Mouse (Mus musculus) intestine, embryonic 14.5 days (tissue): ENCODE results near the gene Dusp1. TPM values are rescaled to one million over a fixed set of nuclear protein-coding genes. Genes with fewer than 3 reads are reported as not detected.

Experiments used
- ATAC-seq: fragments of 200-750 bp; cut with Nextera tagmentation; replicated peaks from 2 replicates; pipeline ENCODE4 v1.8.0; 2017; ENCODE audit warnings: low read depth, moderate number of reproducible peaks, moderate TSS enrichment, moderate library complexity; ENCODE audit not compliant: low FRiP score, low TSS enrichment
- DNase-seq: peaks from one replicate; pipeline ENCODE4 v3.0.0-alpha.2; 2018; ENCODE audit warnings: low spot score
- H3K27ac ChIP-seq: fragments of 300-500 bp; sonication (generic); 2 replicates; pipeline ENCODE4 v1.5.1; 2014; ENCODE audit warnings: low read depth, mild to moderate bottlenecking, control low read depth
- H3K27me3 ChIP-seq: fragments of 300-500 bp; sonication (generic); replicated peaks from 2 replicates; pipeline ENCODE4 v1.6.1; 2014; ENCODE audit warnings: low read length, control low read depth; ENCODE audit not compliant: control insufficient read depth, insufficient read depth
- H3K36me3 ChIP-seq: fragments of 300-500 bp; sonication (generic); 2 replicates; pipeline ENCODE4 v1.6.1; 2014; ENCODE audit warnings: low read length, control low read depth; ENCODE audit not compliant: control insufficient read depth, insufficient read depth
- H3K4me1 ChIP-seq: fragments of 300-500 bp; sonication (generic); replicated peaks from 2 replicates; pipeline ENCODE4 v1.6.1; 2014; ENCODE audit warnings: low read length, control low read depth, mixed read lengths; ENCODE audit not compliant: control insufficient read depth, insufficient read depth
- H3K4me2 ChIP-seq: fragments of 300-500 bp; sonication (generic); 2 replicates; pipeline ENCODE4 v1.6.1; 2014; ENCODE audit warnings: low read length
- H3K4me3 ChIP-seq: fragments of 300-500 bp; sonication (generic); 2 replicates; pipeline ENCODE4 v1.5.1; 2014; ENCODE audit warnings: low read depth, low read length, control low read depth, mixed read lengths
- H3K9ac ChIP-seq: fragments of 300-500 bp; sonication (generic); 2 replicates; pipeline ENCODE4 v1.6.1; 2014; ENCODE audit warnings: mild to moderate bottlenecking, low read length
- H3K9me3 ChIP-seq: fragments of 300-500 bp; sonication (generic); 2 replicates; pipeline ENCODE4 v1.6.1; 2016; ENCODE audit warnings: low read length, control low read depth; ENCODE audit not compliant: control insufficient read depth
- WGBS: fragments of 180-500 bp; shearing (Covaris S2); extraction: QIAGEN DNeasy Blood & Tissue Kit; methylation state at CpG from one replicate; pipeline ENCODE4 v1.1.7; 2014; 5-methylcytosine and 5-hydroxymethylcytosine counted together
- polyA plus RNA-seq: library from polyadenylated mRNA; unstranded; fragments of >200 nt; fragmentation: Nextera tagmentation; extraction: Ambion mirVana; gene quantifications from 2 replicates; pipeline ENCODE4 v1.2.1, GENCODE M21; 2014

The Dusp1 gene
- polyA plus RNA-seq, 1 experiment from 2014 or later: 17.0 TPM

GRCm38 (mm10) chr17:26574118-26574517 lies 12.2 kb upstream of the Dusp1 start:
- Histone ChIP-seq H3K27ac (no peak overlapping the region), H3K9ac (no peak overlapping the region), H3K4me1 (no peaks in the 10 kb centered on the region; the same call in 1 of the 2 replicates), H3K4me2 (no peak overlapping the region), H3K36me3 (peaks cover 44% of the 10 kb centered on the region), H3K9me3 (no peaks in the 10 kb centered on the region), H3K4me3 (no peak overlapping the region), H3K27me3 (no peaks in the 10 kb centered on the region)
- DNase-seq (no peak), ATAC-seq (no peak)
- WGBS: 92% methylated on average over 11 of the region's 11 CpGs

GRCm38 (mm10) chr17:26572265-26572664 lies 10.3 kb upstream of the Dusp1 start:
- Histone ChIP-seq H3K4me1 (peaks cover 3% of the 10 kb centered on the region; the same call in 1 of the 2 replicates), H3K9ac (no peak overlapping the region), H3K4me3 (no peak overlapping the region), H3K4me2 (no peak overlapping the region), H3K36me3 (peaks cover 47% of the 10 kb centered on the region), H3K9me3 (no peaks in the 10 kb centered on the region), H3K27ac (no peak overlapping the region), H3K27me3 (no peaks in the 10 kb centered on the region)
- ATAC-seq (no peak), DNase-seq (no peak)
- 90% methylated on average over 11 of the region's 11 CpGs for WGBS

GRCm38 (mm10) chr17:26571377-26571776 lies 9.4 kb upstream of the Dusp1 start:
- Histone ChIP-seq H3K27me3 (no peaks in the 10 kb centered on the region), H3K27ac (no peak overlapping the region), H3K4me1 (peaks cover 11% of the 10 kb centered on the region), H3K36me3 (peaks cover 47% of the 10 kb centered on the region), H3K4me3 (no peak overlapping the region), H3K9me3 (no peaks in the 10 kb centered on the region), H3K4me2 (no peak overlapping the region), H3K9ac (no peak overlapping the region)
- 87% methylated on average over 3 of the region's 3 CpGs for WGBS
- ATAC-seq (no peak), DNase-seq (no peak)

- 79% methylated on average over 11 of the region's 11 CpGs for WGBS
- DNase-seq (no peak), ATAC-seq (peak; percentile 44; the same call in 1 of the 2 replicates)
- Histone ChIP-seq H3K36me3 (peaks cover 44% of the 10 kb centered on the region), H3K9me3 (no peaks in the 10 kb centered on the region), H3K27ac (no peak overlapping the region), H3K27me3 (no peaks in the 10 kb centered on the region), H3K9ac (no peak overlapping the region), H3K4me3 (no peak overlapping the region), H3K4me2 (no peak overlapping the region), H3K4me1 (peaks cover 11% of the 10 kb centered on the region)
These were observed 8.8 kb upstream of the Dusp1 start for GRCm38 (mm10) chr17:26570651-26571118.

- 83% methylated on average over 4 of the region's 4 CpGs for WGBS
- Histone ChIP-seq H3K4me1 (peaks cover 11% of the 10 kb centered on the region), H3K4me2 (no peak overlapping the region)
These were observed 7.8 kb upstream of the Dusp1 start for GRCm38 (mm10) chr17:26569594-26570350.

GRCm38 (mm10) chr17:26567818-26568173 lies 5.9 kb upstream of the Dusp1 start:
- Histone ChIP-seq H3K4me2 (no peak overlapping the region), H3K4me3 (no peak overlapping the region), H3K9ac (no peak overlapping the region), H3K27me3 (no peaks in the 10 kb centered on the region), H3K36me3 (peaks cover 55% of the 10 kb centered on the region), H3K9me3 (no peaks in the 10 kb centered on the region), H3K27ac (peak overlapping the region; percentile 3; the same call in 1 of the 2 replicates), H3K4me1 (peaks cover 20% of the 10 kb centered on the region)
- 91% methylated on average over 4 of the region's 4 CpGs for WGBS
- DNase-seq (no peak), ATAC-seq (no peak)

More at GRCm38 (mm10) chr17:26569594-26570350, 7.8 kb upstream of the Dusp1 start:
- Histone ChIP-seq H3K27me3 (no peaks in the 10 kb centered on the region), H3K9ac (no peak overlapping the region), H3K36me3 (peaks cover 43% of the 10 kb centered on the region), H3K4me3 (no peak overlapping the region), H3K9me3 (no peaks in the 10 kb centered on the region), H3K27ac (no peak overlapping the region)
- no peak for DNase-seq
- no peak for ATAC-seq

GRCm38 (mm10) chr17:26567142-26567817 lies 5.4 kb upstream of the Dusp1 start:
- peak overlapping the region; percentile 3; the same call in 1 of the 2 replicates for H3K27ac ChIP-seq
- peaks cover 55% of the 10 kb centered on the region for H3K36me3 ChIP-seq
- H3K27me3 ChIP-seq: no peaks in the 10 kb centered on the region
- H3K9me3 ChIP-seq: no peaks in the 10 kb centered on the region
- no peak overlapping the region for H3K4me2 ChIP-seq
- H3K9ac ChIP-seq: no peak overlapping the region
- 25% methylated on average over 8 of the region's 8 CpGs for WGBS
- ATAC-seq (no peak), DNase-seq (no peak)
- H3K4me1 ChIP-seq: peaks cover 25% of the 10 kb centered on the region
- no peak overlapping the region for H3K4me3 ChIP-seq

GRCm38 (mm10) chr17:26564439-26564838 lies 2.5 kb upstream of the Dusp1 start:
- 75% methylated on average over 9 of the region's 9 CpGs for WGBS

More at GRCm38 (mm10) chr17:26564439-26564838, 2.5 kb upstream of the Dusp1 start:
- peaks cover 38% of the 10 kb centered on the region for H3K36me3 ChIP-seq
- no peak overlapping the region for H3K4me3 ChIP-seq
- no peaks in the 10 kb centered on the region for H3K9me3 ChIP-seq
- no peaks in the 10 kb centered on the region for H3K27me3 ChIP-seq
- DNase-seq (no peak), ATAC-seq (no peak)
- no peak overlapping the region for H3K9ac ChIP-seq
- H3K4me1 ChIP-seq: peaks cover 34% of the 10 kb centered on the region
- H3K4me2 ChIP-seq: 0 out of 2 replicates have a peak overlapping the region, but pooled peaks have one; percentile 18
- no peak overlapping the region for H3K27ac ChIP-seq
